Mouse (Mus musculus) heart, postnatal 0 days (tissue): Measurements from ENCODE around the gene H2-M10.1. TPM values are rescaled to one million over a fixed set of nuclear protein-coding genes. Genes with fewer than 3 reads are reported as not detected.
"Not testable (repeated sequence)": the region's sequence is repeated elsewhere in the genome, so short reads cannot be mapped to it uniquely, and the experiment has no call there.

Experiments used
- ATAC-seq: fragments of 200-750 bp; cut with Nextera tagmentation; 2 replicates; pipeline ENCODE4 v1.8.0; 2017; ENCODE audit warnings: low read depth, moderate number of reproducible peaks, moderate library complexity; ENCODE audit not compliant: insufficient read depth
- DNase-seq: peaks from one replicate; pipeline ENCODE4 v3.0.0-alpha.2; 2016; ENCODE audit warnings: low spot score
- H3K27ac ChIP-seq: fragments of 300-500 bp; sonication (generic); 2 replicates; pipeline ENCODE4 v1.5.1; 2014; ENCODE audit warnings: low read depth, mild to moderate bottlenecking
- H3K27me3 ChIP-seq: fragments of 300-500 bp; sonication (generic); 2 replicates; pipeline ENCODE4 v1.6.1; 2014; ENCODE audit warnings: low read length, mixed read lengths; ENCODE audit not compliant: control insufficient read depth, insufficient read depth
- H3K36me3 ChIP-seq: fragments of 300-500 bp; sonication (generic); replicated peaks from 2 replicates; pipeline ENCODE4 v1.6.1; 2014; ENCODE audit warnings: low read length, mixed read lengths; ENCODE audit not compliant: control insufficient read depth, insufficient read depth
- H3K4me1 ChIP-seq: fragments of 300-500 bp; sonication (generic); 2 replicates; pipeline ENCODE4 v1.6.1; 2014; ENCODE audit warnings: antibody characterized with exemption; ENCODE audit not compliant: control insufficient read depth, insufficient read depth
- H3K4me2 ChIP-seq: fragments of 300-500 bp; sonication (generic); 2 replicates; pipeline ENCODE4 v1.6.1; 2014; ENCODE audit warnings: low read depth, mild to moderate bottlenecking, low read length, moderate library complexity
- H3K4me3 ChIP-seq: fragments of 300-500 bp; sonication (generic); 2 replicates; pipeline ENCODE4 v1.5.1; 2014; ENCODE audit warnings: low read depth, low read length
- H3K9ac ChIP-seq: fragments of 300-500 bp; sonication (generic); replicated peaks from 2 replicates; pipeline ENCODE4 v1.6.1; 2014; ENCODE audit warnings: low read depth, low read length, mixed read lengths
- H3K9me3 ChIP-seq: fragments of 300-500 bp; sonication (generic); replicated peaks from 2 replicates; pipeline ENCODE4 v1.6.1; 2016; ENCODE audit warnings: low read length; ENCODE audit not compliant: control insufficient read depth
- CTCF ChIP-seq: IDR thresholded peaks from 2 replicates; pipeline ENCODE4 v1.5.1; 2016; ENCODE audit warnings: antibody characterized with exemption, control low read depth, low read depth
- EP300 ChIP-seq: IDR thresholded peaks from 2 replicates; pipeline ENCODE4 v1.6.1; 2016; ENCODE audit warnings: antibody characterized with exemption, low read depth
- WGBS: fragments of 180-500 bp; shearing (Covaris S2); extraction: QIAGEN DNeasy Blood & Tissue Kit; methylation state at CpG from one replicate; pipeline ENCODE4 v1.1.7; 2014; 5-methylcytosine and 5-hydroxymethylcytosine counted together
- polyA plus RNA-seq: library from polyadenylated mRNA; unstranded; fragments of >200 nt; fragmentation: Nextera tagmentation; extraction: Ambion mirVana; gene quantifications from 2 replicates; pipeline ENCODE4 v1.2.1, GENCODE M21; 2015
- total RNA-seq: library from RNA; depleted of rRNA; stranded (reverse); fragments of >200 nt; gene quantifications from 2 replicates; pipeline ENCODE4 v1.2.3, GENCODE M21; 2014; ENCODE audit warnings: low replicate concordance; rRNA removed

The H2-M10.1 gene
- total RNA-seq (not detected in 2 replicates), polyA plus RNA-seq (not detected in 2 replicates)

DNA sequence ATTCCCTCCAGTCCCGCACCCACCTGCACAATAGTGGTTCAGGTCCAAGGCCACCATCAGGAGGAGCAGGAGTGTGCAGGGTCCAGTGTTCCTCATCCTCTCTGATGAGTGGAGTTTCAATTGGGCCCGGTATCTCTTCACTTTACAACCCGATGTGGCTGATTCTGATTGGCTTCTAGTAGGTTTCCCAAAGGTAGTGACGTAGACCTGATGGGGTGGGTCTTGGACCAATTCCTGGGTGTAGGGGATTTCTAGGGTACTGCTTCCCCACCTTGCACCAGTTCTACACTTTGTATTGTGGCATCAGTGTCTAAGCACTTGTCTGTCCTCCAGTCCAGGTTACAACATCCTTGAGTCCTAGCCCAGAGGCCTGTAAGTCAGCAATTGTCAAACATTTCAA, at the start of gene H2-M10.1:
Gene H2-M10.1 (minus strand): TSS at position 101 of the 400 bp plus-strand sequence.
- Histone ChIP-seq H3K27me3 (no peaks in the 10 kb centered on the region), H3K36me3 (no peaks in the 10 kb centered on the region), H3K27ac (no peak within 1 kb of the TSS), H3K9me3 (no peaks in the 10 kb centered on the region), H3K4me3 (no peak within 1 kb of the TSS), H3K4me1 (no peaks in the 10 kb centered on the region), H3K9ac (no peak within 1 kb of the TSS), H3K4me2 (no peak within 1 kb of the TSS)
- 81% methylated on average over 4 of the region's 4 CpGs for WGBS
- DNase-seq, result no peak
- no peak for TF ChIP-seq EP300
- TF ChIP-seq CTCF, result no peak
- ATAC-seq, result no peak

DNA sequence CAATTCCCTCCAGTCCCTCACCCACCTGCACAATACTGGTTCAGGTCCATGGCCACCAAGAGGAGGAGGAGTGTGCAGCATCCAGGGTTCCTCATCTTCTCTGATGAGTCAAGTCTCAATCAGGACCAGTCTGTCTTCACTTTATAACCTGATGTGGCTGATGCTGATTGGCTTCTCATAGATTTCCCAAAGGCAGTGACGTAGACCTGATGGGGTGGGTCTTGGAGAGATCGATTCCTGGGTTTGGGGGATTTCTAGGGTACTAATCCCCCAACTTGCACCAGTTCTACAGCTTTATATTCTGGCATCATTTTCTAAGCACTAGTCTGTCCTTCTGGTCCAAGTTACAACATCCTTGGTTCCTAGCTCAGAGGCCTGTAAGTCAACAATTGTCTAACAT, 42.4 kb upstream of the H2-M10.1 start, which contains the start of gene H2-M10.3:
Gene H2-M10.3 (minus strand): TSS at position 101 of the 400 bp plus-strand sequence.
- not testable (repeated sequence) for H3K27me3 ChIP-seq, H3K4me3 ChIP-seq, ATAC-seq, H3K27ac ChIP-seq, H3K4me1 ChIP-seq, H3K4me2 ChIP-seq, H3K9ac ChIP-seq, DNase-seq, H3K36me3 ChIP-seq, H3K9me3 ChIP-seq
- WGBS, result 84% methylated on average over 2 of the region's 2 CpGs

DNA sequence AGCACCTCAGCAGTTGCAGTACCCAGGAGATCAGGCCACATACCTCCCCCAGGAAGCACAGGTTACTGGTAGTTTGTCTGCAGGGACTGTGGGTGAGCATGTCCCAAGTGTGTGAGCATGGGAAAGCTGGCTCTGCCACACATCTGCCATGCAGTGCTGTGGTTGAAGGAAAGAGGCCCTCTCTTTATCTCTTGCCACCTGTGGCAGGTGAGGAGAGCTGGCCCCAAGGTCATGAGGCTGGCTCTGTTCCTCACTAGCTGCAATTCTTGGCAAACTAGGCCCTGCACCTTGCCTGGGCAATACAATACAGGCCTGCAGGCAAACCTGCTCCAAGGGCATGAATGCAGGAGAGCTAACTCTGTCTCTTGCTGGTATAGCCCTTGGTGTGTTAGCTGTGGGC, 36.4 kb upstream of the H2-M10.1 start:
- DNase-seq, H3K4me1 ChIP-seq, H3K27ac ChIP-seq, H3K4me2 ChIP-seq, H3K4me3 ChIP-seq, H3K9ac ChIP-seq, H3K27me3 ChIP-seq, H3K36me3 ChIP-seq, ATAC-seq, H3K9me3 ChIP-seq: not testable (repeated sequence)

DNA sequence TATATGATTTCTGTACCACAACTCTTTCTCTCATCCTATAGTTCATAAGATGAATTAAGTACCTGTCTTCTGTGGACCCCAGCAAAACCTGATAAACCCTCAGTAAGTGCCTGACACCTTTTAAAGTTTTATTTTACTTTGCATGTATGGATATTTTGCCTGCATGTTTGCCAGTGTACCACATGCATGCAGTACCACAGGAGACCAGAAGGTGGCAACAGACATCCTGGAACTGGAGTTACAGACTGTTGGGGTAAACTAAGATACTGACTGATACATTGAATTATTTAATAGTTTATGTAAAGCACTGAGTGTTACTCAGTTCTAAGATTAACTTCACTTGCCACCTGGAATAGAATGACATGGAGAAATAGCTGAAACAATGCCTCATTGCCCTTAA, 31.6 kb upstream of the H2-M10.1 start:
- H3K9me3 ChIP-seq, H3K4me1 ChIP-seq, H3K27ac ChIP-seq, H3K36me3 ChIP-seq, H3K4me2 ChIP-seq, DNase-seq, H3K9ac ChIP-seq, H3K4me3 ChIP-seq, ATAC-seq, H3K27me3 ChIP-seq: not testable (repeated sequence)
- TF ChIP-seq CTCF, result peak; percentile 67

DNA sequence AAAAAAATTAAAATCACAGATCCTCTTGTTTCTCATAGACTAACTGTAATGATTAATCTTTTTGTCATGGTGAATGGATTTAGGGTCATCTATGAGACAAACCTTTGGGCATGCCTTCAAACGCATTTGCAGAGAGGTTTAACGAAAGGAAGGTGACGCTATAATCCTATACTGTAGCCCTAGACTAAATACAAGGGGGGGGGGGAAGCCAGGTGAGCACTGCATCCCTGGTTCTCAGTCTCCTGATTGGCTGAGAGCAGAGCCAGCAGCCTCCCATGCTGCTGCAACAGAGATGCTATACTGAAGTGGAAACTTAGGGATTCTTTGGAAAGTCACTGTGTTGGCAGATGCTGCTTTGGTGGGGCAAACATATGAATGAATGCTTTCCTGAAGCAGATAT, 29.8 kb upstream of the H2-M10.1 start:
- no peak overlapping the region for H3K4me2 ChIP-seq
- ATAC-seq (no peak), DNase-seq (no peak)
- no peaks in the 10 kb centered on the region for H3K27me3 ChIP-seq
- no peak overlapping the region for H3K9ac ChIP-seq
- TF ChIP-seq CTCF (no peak), EP300 (no peak)
- H3K4me3 ChIP-seq, result no peak overlapping the region
- no peak overlapping the region for H3K27ac ChIP-seq
- H3K9me3 ChIP-seq, result no peaks in the 10 kb centered on the region
- WGBS, result 44% methylated on average over 3 of the region's 3 CpGs
- H3K4me1 ChIP-seq, result no peaks in the 10 kb centered on the region
- H3K36me3 ChIP-seq, result no peaks in the 10 kb centered on the region

DNA sequence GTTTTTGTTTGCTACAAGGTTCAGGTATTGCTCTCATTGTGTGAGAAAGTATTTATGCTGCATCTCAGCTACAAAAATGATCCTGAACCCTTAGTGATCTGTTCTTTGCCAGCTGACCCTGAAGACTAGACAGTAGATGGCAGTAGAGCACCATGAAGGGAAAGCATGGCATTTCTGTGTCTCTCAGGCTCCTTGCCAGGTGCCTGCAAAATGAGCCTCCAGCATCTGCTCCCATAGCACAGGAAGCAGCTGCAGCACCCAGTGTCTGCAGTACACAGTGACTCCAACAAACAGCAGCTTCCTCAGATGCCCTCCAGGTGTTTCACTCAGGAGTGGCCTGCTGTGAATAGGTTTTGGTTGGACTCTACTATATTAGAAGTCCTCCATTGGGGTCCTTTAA, 29.4 kb upstream of the H2-M10.1 start:
- not testable (repeated sequence) for H3K4me3 ChIP-seq, H3K4me2 ChIP-seq, H3K27me3 ChIP-seq, H3K27ac ChIP-seq, H3K9me3 ChIP-seq, H3K4me1 ChIP-seq, H3K9ac ChIP-seq, ATAC-seq, H3K36me3 ChIP-seq
- peak; percentile 80 for TF ChIP-seq CTCF
- DNase-seq, result peak; percentile 12
